Mouse (Mus musculus): ENCODE measurements around the gene Ccdc162. TPM values are rescaled to one million over a fixed set of nuclear protein-coding genes. Genes with fewer than 3 reads are reported as not detected.

The Ccdc162 gene
- polyA plus RNA-seq, 1 experiment from 2014 or later, result 0.77 TPM

DNA sequence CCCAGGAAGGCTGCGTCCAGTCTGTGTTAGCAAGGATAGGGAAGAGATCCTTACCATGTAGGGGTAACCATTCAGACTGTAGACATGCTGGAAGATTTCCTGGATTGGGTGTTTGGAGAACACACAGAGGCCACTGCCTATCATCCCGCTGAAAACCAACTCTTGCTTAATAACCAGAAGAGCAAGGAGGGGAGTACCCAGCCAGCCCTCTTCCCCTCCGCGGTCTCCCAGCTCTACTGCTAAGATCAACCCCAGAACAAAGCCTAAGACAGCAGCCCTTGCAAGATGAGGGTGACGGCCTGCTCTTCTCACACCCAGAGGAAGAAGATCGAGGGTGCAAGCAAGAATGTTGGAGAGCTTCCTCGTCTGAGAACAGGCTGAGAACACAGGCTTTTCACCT is 227.6 kb downstream of the Ccdc162 start:
- peaks cover 18% of the 10 kb centered on the region for H3K4me1 ChIP-seq
- H3K27me3 ChIP-seq (replicated peaks), result no peaks in the 10 kb centered on the region; the same call in 1 of the 2 replicates
- H3K4me3 ChIP-seq, result peak overlapping the region; percentile 86
- H3K27ac ChIP-seq, result no peak overlapping the region
- no peaks in the 10 kb centered on the region for H3K9me3 ChIP-seq
- H3K9ac ChIP-seq, result no peak overlapping the region
- no peak for ATAC-seq (replicated peaks)
- WGBS, result 46% methylated on average over 7 of the region's 7 CpGs
- no peaks in the 10 kb centered on the region for H3K36me3 ChIP-seq (replicated peaks)
- peak overlapping the region; percentile 98 for H3K4me2 ChIP-seq

Small RNAs within 50 kb of the gene (microRNA-seq; reads per million reads assigned to microRNA genes)
- gene Mir3473b, result not detected

Other genes with a start within 250 kb of the Ccdc162 start
- 19.6 and 21.5 TPM in 2 replicates for gene Mical1, start 240.3 kb downstream of the Ccdc162 start, polyA plus RNA-seq (2015; fragmentation: Nextera tagmentation; extraction: Ambion mirVana)
- 38.8 and 41.6 TPM in 2 replicates for gene Smpd2, start 226.3 kb downstream of the Ccdc162 start, polyA plus RNA-seq (2015; fragmentation: Nextera tagmentation; extraction: Ambion mirVana)
- 3.2 and 3.3 TPM in 2 replicates for gene Ppil6, start 226.2 kb downstream of the Ccdc162 start, polyA plus RNA-seq (2015; fragmentation: Nextera tagmentation; extraction: Ambion mirVana)
- gene Cd164, start 197.2 kb downstream of the Ccdc162 start, polyA plus RNA-seq (2015; fragmentation: Nextera tagmentation; extraction: Ambion mirVana), result 43.8 and 48.7 TPM in 2 replicates
- gene Cep57l1, start 93.2 kb upstream of the Ccdc162 start, polyA plus RNA-seq (2015; fragmentation: Nextera tagmentation; extraction: Ambion mirVana), result 15.8 TPM in 2 replicates
- 33.9 and 35.4 TPM in 2 replicates for gene Sesn1, start 93.3 kb upstream of the Ccdc162 start, polyA plus RNA-seq (2015; fragmentation: Nextera tagmentation; extraction: Ambion mirVana)

Measured in midbrain, embryonic 15.5 days (tissue).